Mouse (Mus musculus): ENCODE results near the gene Cacybp.

DNA sequence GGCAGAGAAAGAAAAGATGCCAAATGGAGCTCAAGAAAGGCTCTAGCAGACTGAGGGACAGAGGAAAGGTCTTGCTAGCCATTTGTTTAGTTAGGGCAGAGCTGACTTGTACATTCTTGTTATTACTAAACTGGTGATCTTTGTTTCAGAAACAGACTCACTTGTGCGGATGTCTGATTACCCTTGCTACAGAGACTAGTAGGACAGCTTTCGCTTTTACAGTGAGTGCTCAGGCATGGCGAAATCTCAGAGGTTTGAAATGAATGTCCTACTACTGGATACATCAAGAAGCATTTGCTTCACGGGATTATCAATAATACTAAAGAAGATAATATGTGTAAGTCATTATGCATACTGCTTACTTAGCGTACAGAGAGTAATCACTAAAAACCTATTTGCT, 32.0 kb upstream of the Cacybp start:
- TF ChIP-seq POLR2A (IDR thresholded peaks at IDR 0.05; ENCODE audit: insufficient read length, low read depth) (no peak), USF1 (IDR thresholded peaks at IDR 0.05; ENCODE audit: low read depth) (no peak), TCF12 (IDR thresholded peaks at IDR 0.05; ENCODE audit: insufficient read depth, poor library complexity, severe bottlenecking) (no peak), CEBPB (IDR thresholded peaks at IDR 0.05; ENCODE audit: insufficient read depth, poor library complexity, severe bottlenecking) (no peak), MYOD1 (IDR thresholded peaks at IDR 0.05; ENCODE audit: control insufficient read depth in 1 of 3, insufficient read length in 2 of 3, low read depth in 2 of 3) (no peak), MYOG (IDR thresholded peaks at IDR 0.05; ENCODE audit: control insufficient read depth in 1 of 3, insufficient read depth in 1 of 3, insufficient read length in 2 of 3, low read depth in 2 of 3) (no peak)
